Comparison of ENCODE assay signal across 27 mouse cellular contexts in genomic region chr1:92733732-92734131, GRCm38 (mm10).
A peak's percentile ranks its signal among the peaks of the same experiment; 100 is the strongest.
DNase-seq lines count a peak whose midpoint lies in the region; ATAC-seq and TF ChIP-seq lines count a peak whose summit lies in the region.
"Had no signal": no experiment of that assay in that cellular context is flagged by ENCODE, and none has a peak within 500 bp of the region (broad histone marks: within the 10 kb centered on the region; RNA-seq: fewer than 3 reads in every experiment).

No protein-coding gene starts in this region.

- H3K4me1 ChIP-seq in forebrain, embryonic 10.5 days, result peaks cover 51% of the 10 kb centered on the region
- peaks cover 17% of the 10 kb centered on the region for H3K4me1 ChIP-seq in forebrain, embryonic 11.5 days (replicated peaks; ENCODE audit: control insufficient read depth, insufficient read depth, low read length)
- peaks cover 34% of the 10 kb centered on the region for H3K4me1 ChIP-seq in midbrain, embryonic 13.5 days (replicated peaks)
- H3K4me1 ChIP-seq in midbrain, embryonic 11.5 days (ENCODE audit: control insufficient read depth, insufficient read depth, low read length), result peaks cover 6% of the 10 kb centered on the region
- H3K4me1 ChIP-seq in forebrain, embryonic 13.5 days, result peaks cover 76% of the 10 kb centered on the region
- peaks cover 12% of the 10 kb centered on the region for H3K4me1 ChIP-seq in midbrain, postnatal 0 days (ENCODE audit: insufficient read depth, low read length)
- H3K4me1 ChIP-seq: liver, embryonic 15.5 days had no signal

- peak overlapping the region; percentile 86 for H3K27ac ChIP-seq in forebrain, embryonic 10.5 days
- H3K27ac ChIP-seq in forebrain, embryonic 11.5 days (ENCODE audit: low read depth, low read length), result no peak overlapping the region
- H3K27ac ChIP-seq in midbrain, embryonic 13.5 days, result peak overlapping the region; percentile 48; the same call in 1 of the 2 replicates
- H3K27ac ChIP-seq in midbrain, embryonic 11.5 days (ENCODE audit: low read depth, low read length), result no peak overlapping the region
- H3K27ac ChIP-seq in forebrain, embryonic 13.5 days, result peak overlapping the region; percentile 84
- no peak overlapping the region for H3K27ac ChIP-seq in midbrain, postnatal 0 days (ENCODE audit: low read depth, low read length)
- H3K27ac ChIP-seq: embryonic facial prominence, embryonic 13.5 days; heart, embryonic 10.5 days; liver, embryonic 15.5 days; midbrain, embryonic 12.5 days; neural tube, embryonic 12.5 days had no signal

- no peak overlapping the region for H3K4me2 ChIP-seq in forebrain, embryonic 11.5 days (ENCODE audit: low read depth, low read length, severe bottlenecking)
- H3K4me2 ChIP-seq in midbrain, embryonic 13.5 days (replicated peaks), result no peak overlapping the region
- no peak overlapping the region for H3K4me2 ChIP-seq in midbrain, embryonic 11.5 days
- 0 out of 2 replicates have a peak overlapping the region, but pooled peaks have one; percentile 2 for H3K4me2 ChIP-seq in forebrain, embryonic 13.5 days
- no peak overlapping the region for H3K4me2 ChIP-seq in midbrain, postnatal 0 days (ENCODE audit: low read depth, low read length, poor library complexity, severe bottlenecking)
- H3K4me2 ChIP-seq: embryonic facial prominence, embryonic 13.5 days; liver, embryonic 15.5 days; lung, embryonic 14.5 days; midbrain, embryonic 12.5 days; neural tube, embryonic 12.5 days had no signal

- WGBS in forebrain, embryonic 10.5 days, result 76% methylated on average over 8 of the region's 8 CpGs
- 57% methylated on average over 8 of the region's 8 CpGs for WGBS in forebrain, embryonic 11.5 days
- 42% methylated on average over 8 of the region's 8 CpGs for WGBS in midbrain, embryonic 13.5 days
- WGBS in midbrain, embryonic 11.5 days, result 67% methylated on average over 8 of the region's 8 CpGs
- WGBS in forebrain, embryonic 13.5 days, result 18% methylated on average over 8 of the region's 8 CpGs
- WGBS in midbrain, postnatal 0 days, result 31% methylated on average over 8 of the region's 8 CpGs

- no peak overlapping the region; the same call in 1 of the 2 replicates for H3K9ac ChIP-seq in forebrain, embryonic 11.5 days (ENCODE audit: low read length)
- no peak overlapping the region for H3K9ac ChIP-seq in midbrain, embryonic 13.5 days (replicated peaks)
- H3K9ac ChIP-seq in midbrain, embryonic 11.5 days (ENCODE audit: low read length), result no peak overlapping the region
- no peak overlapping the region for H3K9ac ChIP-seq in forebrain, embryonic 13.5 days
- no peak overlapping the region for H3K9ac ChIP-seq in midbrain, postnatal 0 days (replicated peaks; ENCODE audit: low read length, poor library complexity, severe bottlenecking)
- H3K9ac ChIP-seq: embryonic facial prominence, embryonic 13.5 days; liver, embryonic 15.5 days; lung, embryonic 14.5 days; midbrain, embryonic 12.5 days; neural tube, embryonic 12.5 days had no signal

- 0 out of 2 replicates have a peak, but pooled peaks cover 9% of the 10 kb centered on the region for H3K27me3 ChIP-seq in forebrain, embryonic 10.5 days (ENCODE audit: poor library complexity, severe bottlenecking)
- no peaks in the 10 kb centered on the region for H3K27me3 ChIP-seq in forebrain, embryonic 11.5 days (ENCODE audit: control insufficient read depth, insufficient read depth, low read length)
- no peaks in the 10 kb centered on the region for H3K27me3 ChIP-seq in midbrain, embryonic 13.5 days
- H3K27me3 ChIP-seq in midbrain, embryonic 11.5 days (ENCODE audit: control insufficient read depth, insufficient read depth, low read length), result no peaks in the 10 kb centered on the region
- H3K27me3 ChIP-seq in forebrain, embryonic 13.5 days, result no peaks in the 10 kb centered on the region
- H3K27me3 ChIP-seq in midbrain, postnatal 0 days (ENCODE audit: insufficient read depth, low read length), result no peaks in the 10 kb centered on the region
- H3K27me3 ChIP-seq: liver, embryonic 15.5 days; neural tube, embryonic 12.5 days had no signal

- no peaks in the 10 kb centered on the region for H3K36me3 ChIP-seq in forebrain, embryonic 10.5 days (replicated peaks)
- H3K36me3 ChIP-seq in forebrain, embryonic 11.5 days (ENCODE audit: control insufficient read depth, insufficient read depth, low read length), result no peaks in the 10 kb centered on the region
- no peaks in the 10 kb centered on the region for H3K36me3 ChIP-seq in midbrain, embryonic 13.5 days
- no peaks in the 10 kb centered on the region for H3K36me3 ChIP-seq in midbrain, embryonic 11.5 days (ENCODE audit: control insufficient read depth, insufficient read depth, low read length)
- no peaks in the 10 kb centered on the region for H3K36me3 ChIP-seq in forebrain, embryonic 13.5 days (ENCODE audit: poor library complexity, severe bottlenecking)
- H3K36me3 ChIP-seq in midbrain, postnatal 0 days (ENCODE audit: insufficient read depth, low read length), result no peaks in the 10 kb centered on the region
- H3K36me3 ChIP-seq: embryonic facial prominence, embryonic 13.5 days; G1E; heart, embryonic 10.5 days; liver, embryonic 15.5 days; midbrain, embryonic 12.5 days; neural tube, embryonic 12.5 days had no signal

- no peak for TF ChIP-seq CTCF in midbrain, postnatal 0 days (IDR thresholded peaks at IDR 0.05)

- ATAC-seq in forebrain, embryonic 11.5 days (replicated peaks; ENCODE audit: low FRiP score), result no peak
- no peak for ATAC-seq in midbrain, embryonic 13.5 days
- ATAC-seq in midbrain, embryonic 11.5 days (ENCODE audit: low FRiP score), result no peak
- no peak for ATAC-seq in forebrain, embryonic 13.5 days
- ATAC-seq in midbrain, postnatal 0 days (ENCODE audit: low FRiP score), result no peak
- ATAC-seq: intestine, postnatal 0 days had no signal

- no peak overlapping the region for H3K4me3 ChIP-seq in forebrain, embryonic 10.5 days
- no peak overlapping the region for H3K4me3 ChIP-seq in forebrain, embryonic 11.5 days (ENCODE audit: low read depth, low read length)
- no peak overlapping the region for H3K4me3 ChIP-seq in midbrain, embryonic 13.5 days (replicated peaks)
- no peak overlapping the region for H3K4me3 ChIP-seq in midbrain, embryonic 11.5 days (ENCODE audit: low read depth, low read length)
- no peak overlapping the region for H3K4me3 ChIP-seq in forebrain, embryonic 13.5 days
- no peak overlapping the region for H3K4me3 ChIP-seq in midbrain, postnatal 0 days (ENCODE audit: low read depth, low read length)
- H3K4me3 ChIP-seq: embryonic facial prominence, embryonic 13.5 days; heart, embryonic 10.5 days; liver, embryonic 15.5 days; midbrain, embryonic 12.5 days; myocyte; neural tube, embryonic 12.5 days had no signal

- DNase-seq in forebrain, embryonic 10.5 days (ENCODE audit: extremely low spot score, low spot score), result no peak
- no peak for DNase-seq in forebrain, embryonic 11.5 days (ENCODE audit: low spot score)
- no peak for DNase-seq in midbrain, embryonic 11.5 days (ENCODE audit: low spot score, missing footprints)
- peak; percentile 61 for DNase-seq in midbrain, postnatal 0 days (ENCODE audit: low spot score)
- DNase-seq in right cerebral cortex, adult 2 months (ENCODE audit: low spot score in 2 of 2), result no peak
- DNase-seq: adrenal gland, adult 8-10 months; cerebellum, adult 11 months; cerebellum, adult 9-10 months; gastrocnemius, postnatal 25 days; heart, adult 11 months; heart, postnatal 36 days; kidney, adult 9 months; kidney, postnatal 10 days; layer of hippocampus, adult 9-11 months; lung, embryonic 14.5 days; lung, postnatal 14 days; thymus, postnatal 4 days had no signal

- no peaks in the 10 kb centered on the region for H3K9me3 ChIP-seq in forebrain, embryonic 10.5 days
- H3K9me3 ChIP-seq in forebrain, embryonic 11.5 days (ENCODE audit: control insufficient read depth, low read length), result no peaks in the 10 kb centered on the region
- H3K9me3 ChIP-seq in midbrain, embryonic 13.5 days, result no peaks in the 10 kb centered on the region
- H3K9me3 ChIP-seq in midbrain, embryonic 11.5 days (ENCODE audit: control insufficient read depth, low read length), result no peaks in the 10 kb centered on the region
- H3K9me3 ChIP-seq in forebrain, embryonic 13.5 days (replicated peaks), result no peaks in the 10 kb centered on the region
- no peaks in the 10 kb centered on the region for H3K9me3 ChIP-seq in midbrain, postnatal 0 days (ENCODE audit: low read length)
- H3K9me3 ChIP-seq: embryonic facial prominence, embryonic 13.5 days; G1E; heart, embryonic 10.5 days; liver, embryonic 15.5 days; midbrain, embryonic 12.5 days; neural tube, embryonic 12.5 days had no signal

Comparison
In these comparisons a context has a peak if more than half of its experiments do, and no peak if none do; other contexts are left out.
1. H3K27ac ChIP-seq: peak in forebrain, embryonic 10.5 days (single experiment), midbrain, embryonic 13.5 days (single experiment) and forebrain, embryonic 13.5 days (single experiment); none in forebrain, embryonic 11.5 days (single experiment), midbrain, embryonic 11.5 days (single experiment) and midbrain, postnatal 0 days (single experiment).